Mouse (Mus musculus) megakaryocyte, embryonic 14.5 days (primary cell): Measurements from ENCODE around the gene Sgcd.

Source experiments
- FLI1 ChIP-seq: IDR thresholded peaks from 2 replicates; pipeline ENCODE4 v1.6.1; 2012; ENCODE audit warnings: low read length, inconsistent platforms, mixed read lengths
- GATA1 ChIP-seq: IDR thresholded peaks from 3 replicates; pipeline ENCODE4 v1.6.1; 2012; ENCODE audit warnings: mixed read lengths, low read length, inconsistent platforms, borderline replicate concordance

DNA sequence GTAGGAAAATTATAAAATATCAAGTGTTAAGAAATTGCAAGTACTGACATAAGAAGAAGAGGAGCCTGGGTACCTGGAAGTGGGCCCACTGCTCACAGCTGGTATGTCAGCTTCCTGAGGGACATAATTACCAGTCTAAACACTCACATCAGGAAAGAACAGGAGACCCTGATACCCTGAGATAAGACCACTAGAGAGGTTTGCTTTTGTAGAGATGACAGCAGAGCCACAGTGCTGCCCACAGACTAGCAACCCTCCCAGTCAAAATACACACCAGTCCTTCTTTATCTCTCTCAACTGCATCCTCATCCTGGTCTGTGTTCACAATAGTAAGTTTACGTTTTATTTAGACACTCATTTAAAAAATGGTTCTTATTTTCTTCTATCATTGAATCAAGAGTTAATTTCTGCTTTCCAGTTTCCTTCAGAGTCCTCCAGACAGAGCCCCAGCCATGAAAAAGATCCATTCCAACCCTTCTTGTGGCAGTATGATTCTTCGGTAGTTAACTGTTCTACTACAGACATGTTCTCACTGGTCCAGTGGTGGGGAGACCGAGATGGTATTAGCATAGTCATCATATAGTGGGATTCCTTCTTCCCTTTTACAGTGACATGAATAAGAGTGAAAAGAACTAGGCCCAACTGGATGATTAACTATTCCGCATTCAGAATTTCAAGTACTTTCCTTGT is 211.4 kb downstream of the Sgcd start:
- TF ChIP-seq GATA1 (no peak; the same call in 2 of the 3 replicates), FLI1 (no peak)
